Mouse (Mus musculus) right cerebral cortex, postnatal 14 days (tissue): ENCODE measurements around the gene Prcp.
A peak's percentile ranks its signal among the peaks of the same experiment; 100 is the strongest.
"Not testable (repeated sequence)": the region's sequence is repeated elsewhere in the genome, so short reads cannot be mapped to it uniquely, and the experiment has no call there.

Experiments
- DNase-seq: peaks from one replicate; pipeline ENCODE4 v3.0.0; 2022

Gene Prcp

DNA sequence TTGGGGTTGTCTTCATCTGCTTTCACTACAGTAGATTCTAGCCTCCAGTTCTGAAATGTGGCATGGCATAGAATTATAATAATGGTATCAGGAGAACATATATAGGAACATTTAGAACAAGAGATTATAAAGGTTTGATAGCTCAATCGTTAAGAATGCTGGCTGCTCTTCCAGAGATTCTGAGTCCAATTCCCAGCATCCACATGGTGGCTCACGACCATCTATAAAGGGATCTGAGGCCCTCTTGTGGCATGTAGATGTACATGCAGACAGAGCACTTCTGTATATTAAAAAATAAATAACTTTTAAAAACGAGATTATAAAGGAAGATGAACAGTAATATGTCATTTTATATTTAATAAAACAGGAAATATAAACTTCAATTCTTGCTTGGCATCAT lies 19.2 kb downstream of the Prcp start:
- no peak for DNase-seq

DNA sequence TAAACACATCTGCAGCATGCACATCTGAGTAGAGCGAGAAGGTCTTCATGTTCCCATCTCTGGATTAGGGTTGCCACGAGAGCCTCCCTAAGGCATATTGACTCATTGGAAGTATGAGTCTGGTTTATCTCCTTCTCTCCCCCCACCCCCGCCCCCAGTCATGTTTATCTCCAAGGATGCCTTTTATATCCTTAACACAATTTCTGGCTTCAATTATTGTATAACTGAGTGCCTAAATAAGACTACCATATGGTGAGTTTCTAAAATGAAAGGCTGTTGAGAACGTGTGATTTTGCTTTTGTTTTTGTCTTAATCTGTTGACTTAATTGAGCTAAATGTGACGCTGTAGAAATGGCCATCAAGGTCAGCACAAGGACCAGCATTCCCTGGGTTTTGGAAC lies 21.8 kb downstream of the Prcp start:
- no peak for DNase-seq

DNA sequence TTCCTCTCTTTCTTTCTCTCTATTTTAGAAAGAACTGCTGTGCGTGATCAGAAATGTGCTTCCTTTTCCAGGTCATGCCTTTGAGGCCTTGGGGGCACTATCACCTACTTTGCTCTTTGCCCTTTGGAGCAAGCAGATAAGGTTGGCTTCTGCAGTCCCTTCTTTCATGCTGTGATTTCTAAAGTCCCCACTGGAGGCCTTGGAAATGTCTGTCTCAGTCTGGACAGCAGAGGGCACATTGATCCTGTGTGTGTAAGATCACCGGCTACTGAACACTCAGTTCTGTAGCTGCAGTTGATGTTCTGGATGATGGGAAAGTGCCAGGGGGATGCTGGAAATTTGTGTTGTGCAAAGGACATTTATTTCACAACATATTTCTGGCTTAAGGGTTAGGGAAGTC lies 22.8 kb downstream of the Prcp start:
- DNase-seq, result peak; percentile 22

DNA sequence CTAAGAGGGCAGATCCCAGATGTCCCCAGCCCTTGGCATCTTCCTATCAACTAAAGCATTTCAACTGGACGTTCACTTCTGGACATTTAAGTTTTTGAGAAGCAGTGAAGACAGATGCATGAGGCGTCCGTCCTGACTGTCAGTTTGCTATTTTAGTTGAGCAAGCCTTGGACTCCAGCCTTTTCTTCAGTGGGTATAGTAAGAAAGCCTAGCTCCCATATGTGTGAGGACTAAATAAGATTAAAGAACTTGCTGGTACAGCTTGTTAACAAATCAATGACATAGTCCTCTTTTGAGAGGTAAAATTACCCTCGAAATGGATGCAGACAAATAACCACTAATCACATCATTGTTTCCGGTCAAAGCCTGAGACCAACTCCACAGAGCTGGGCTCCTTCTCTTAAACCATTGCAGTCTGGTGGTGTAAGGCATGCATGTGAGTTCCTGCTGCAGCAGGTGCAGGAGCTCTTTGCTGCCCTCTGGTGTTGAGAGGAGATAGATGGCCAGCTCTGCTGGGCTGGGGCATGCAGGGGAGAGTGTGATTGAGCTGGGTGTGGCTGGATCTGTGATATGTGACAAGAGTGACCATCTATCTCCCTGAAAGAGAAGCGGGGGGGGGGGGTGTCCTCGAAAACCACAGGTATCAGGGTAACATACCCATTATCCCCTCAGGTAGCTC lies 29.2 kb downstream of the Prcp start:
- DNase-seq, result peak; percentile 52

DNA sequence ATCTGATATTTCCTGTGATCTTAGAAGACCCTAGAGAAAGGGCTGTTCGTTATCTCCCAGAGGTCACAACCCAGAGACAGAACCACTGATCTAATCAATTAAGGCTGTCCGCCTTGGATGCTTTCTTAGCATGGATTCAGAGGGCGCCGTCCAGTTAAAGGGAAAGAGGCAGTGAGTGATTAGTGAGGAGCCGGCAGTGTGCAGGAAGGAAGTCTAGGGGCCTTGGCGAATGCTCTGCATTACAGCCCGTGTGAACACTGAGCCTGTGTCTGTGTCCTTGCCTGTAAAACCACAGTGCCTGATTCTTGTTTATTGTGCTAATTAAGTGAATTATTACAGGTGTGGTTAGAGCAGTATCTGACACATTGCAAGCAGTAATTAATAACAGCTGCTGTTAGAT lies 30.0 kb downstream of the Prcp start:
- DNase-seq, result not testable (repeated sequence)

DNA sequence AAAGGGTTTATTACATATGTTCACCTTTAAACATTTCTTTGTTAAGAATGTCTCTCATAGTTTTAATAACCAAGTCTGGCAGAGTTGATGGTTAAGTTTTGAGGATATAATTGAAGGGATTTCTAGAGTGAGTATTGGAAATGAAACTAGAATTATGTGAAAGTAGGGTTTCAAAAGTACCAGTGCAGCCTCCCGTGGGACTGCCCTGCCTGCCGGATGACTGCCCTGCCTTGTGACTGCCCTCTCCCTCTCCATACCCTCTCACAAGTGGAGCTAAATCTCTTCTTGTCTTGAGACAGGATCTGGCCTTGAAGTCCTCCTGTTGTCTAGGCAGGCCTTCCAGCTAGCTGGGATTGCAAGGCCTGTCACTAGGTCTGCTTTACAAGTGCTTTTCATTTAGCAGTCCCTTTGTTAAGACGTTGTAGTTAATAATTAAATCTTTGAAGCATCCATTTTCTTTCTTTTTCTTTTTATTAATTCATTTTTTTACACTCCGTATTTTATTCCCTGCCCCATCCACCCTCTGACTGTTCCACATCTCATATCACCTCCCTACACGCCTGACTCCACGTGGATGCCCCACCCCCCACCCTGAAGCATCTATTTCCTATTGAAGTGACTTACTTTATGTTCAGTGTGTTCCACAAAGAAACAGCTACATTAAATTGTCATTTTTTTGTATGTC lies 46.0 kb downstream of the Prcp start:
- DNase-seq, result no peak

DNA sequence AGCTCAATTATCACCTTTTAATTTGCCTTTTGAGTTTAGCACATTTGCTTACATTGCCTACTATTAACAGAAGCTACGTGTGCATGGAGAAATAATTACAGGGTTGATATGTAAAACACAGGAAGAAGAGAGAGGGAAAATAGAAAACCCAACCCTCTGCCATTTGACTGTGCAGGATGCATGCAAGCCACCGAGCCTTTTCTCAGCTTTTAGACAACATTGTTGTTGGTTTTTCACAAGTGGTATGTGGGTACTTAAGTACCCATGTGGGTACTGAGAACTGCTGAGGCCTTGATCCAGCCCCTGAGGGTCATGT lies 46.5 kb downstream of the Prcp start:
- no peak for DNase-seq

DNA sequence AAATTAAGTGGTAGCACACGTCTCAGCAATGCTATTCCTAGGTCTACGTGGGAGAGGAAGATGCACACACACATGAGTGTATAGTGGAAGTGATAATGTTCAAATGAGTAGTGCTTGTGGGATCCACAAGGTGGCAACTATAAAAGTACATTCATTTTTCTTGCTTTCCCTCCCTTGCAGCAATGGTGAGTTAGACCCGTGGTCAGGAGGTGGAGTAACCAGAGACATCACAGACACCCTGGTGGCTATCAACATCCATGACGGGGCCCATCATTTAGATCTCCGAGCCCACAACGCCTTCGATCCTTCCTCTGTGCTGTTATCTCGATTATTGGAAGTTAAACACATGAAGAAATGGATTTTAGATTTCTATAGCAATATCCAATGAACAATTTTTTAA lies 58.5 kb downstream of the Prcp start:
- no peak for DNase-seq

DNA sequence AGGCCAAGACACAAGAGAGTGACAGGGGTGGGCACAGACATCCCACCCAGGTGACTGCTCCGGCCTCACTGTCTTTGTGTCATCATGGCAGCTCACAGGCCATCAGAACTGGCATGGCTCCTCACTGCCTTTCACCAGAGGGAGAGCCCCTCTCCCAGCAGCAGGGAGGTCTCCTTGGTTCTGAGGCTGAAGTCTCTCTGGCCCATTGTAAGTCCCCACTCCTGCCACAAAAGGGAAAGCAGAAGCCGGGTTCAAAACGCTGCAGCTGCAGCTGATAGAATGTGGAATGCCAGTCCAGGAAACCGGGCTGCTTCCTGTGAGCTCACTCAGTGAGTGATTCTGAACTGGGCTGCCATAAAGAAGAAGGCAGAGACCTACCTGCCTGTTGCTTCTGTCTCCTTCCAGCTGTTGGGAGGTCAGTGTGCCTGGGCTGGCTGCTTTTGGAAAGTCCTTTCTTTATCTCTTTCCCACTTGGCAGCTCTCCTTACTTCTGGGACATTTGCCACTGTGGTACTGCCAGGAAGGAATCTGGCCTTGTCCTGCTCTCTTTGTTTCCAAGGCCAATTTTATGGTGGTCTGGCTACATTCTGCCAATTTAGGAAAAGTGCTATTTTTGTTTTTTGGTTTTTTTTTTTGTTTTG lies 59.2 kb downstream of the Prcp start:
- DNase-seq, result not testable (repeated sequence)

DNA sequence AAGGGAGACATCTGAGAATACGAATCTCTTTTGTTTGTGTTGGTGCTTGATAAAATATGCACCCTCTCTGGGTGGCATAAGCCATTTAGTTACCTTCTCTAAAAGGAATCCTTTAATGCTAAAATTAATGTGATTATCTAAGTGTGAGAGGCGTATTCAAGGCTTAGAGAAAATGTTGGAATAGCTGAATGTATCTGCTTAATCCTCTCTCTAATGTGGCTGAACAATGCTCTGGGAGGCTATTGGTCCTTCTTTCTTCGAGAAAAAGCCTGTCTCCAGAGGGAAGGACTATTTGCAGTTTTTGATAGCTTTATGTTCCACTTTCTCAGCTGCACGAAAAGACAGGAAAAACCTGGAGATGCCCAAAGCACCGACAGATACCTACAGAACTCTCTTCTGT lies 62.5 kb downstream of the Prcp start:
- DNase-seq, result no peak

DNA sequence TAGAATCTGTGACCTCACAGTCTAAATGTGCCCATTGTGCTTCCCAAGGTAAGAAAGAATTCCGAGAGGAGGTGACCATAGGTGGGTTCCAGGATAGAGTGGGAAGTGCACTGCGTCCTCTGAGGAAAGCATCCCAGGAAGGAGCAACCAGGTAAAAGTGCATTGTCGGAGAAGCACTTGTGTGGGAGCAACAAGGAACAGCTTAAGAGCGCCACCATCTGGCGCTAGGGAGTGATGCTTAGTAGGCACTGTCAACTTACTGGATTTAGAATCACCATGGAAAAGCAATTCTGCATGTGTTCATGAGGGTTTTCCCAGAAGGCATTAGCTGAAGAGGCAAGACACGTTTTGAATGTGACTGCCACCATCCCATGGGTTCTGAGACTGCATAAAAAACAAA lies 63.7 kb downstream of the Prcp start:
- DNase-seq, result peak; percentile 17

DNA sequence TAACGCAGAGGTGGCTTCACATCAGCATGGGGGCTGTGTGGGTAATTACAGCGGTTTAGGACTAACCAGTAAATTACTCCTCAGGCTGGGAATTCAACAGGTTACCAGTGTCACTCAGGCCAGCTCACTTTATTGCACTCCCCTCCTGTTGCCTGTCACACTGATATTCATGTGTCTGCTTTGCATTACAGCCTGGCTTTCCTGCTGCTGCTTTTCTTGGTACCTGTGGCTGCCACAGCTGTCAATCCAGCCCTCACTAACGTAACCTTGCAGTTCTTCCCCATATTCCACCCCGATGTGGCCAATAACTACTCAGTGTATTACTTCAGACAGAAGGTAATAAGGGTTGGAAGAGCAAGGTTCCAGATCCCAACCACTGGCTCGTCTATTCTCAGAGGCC lies 65.5 kb downstream of the Prcp start:
- no peak for DNase-seq

DNA sequence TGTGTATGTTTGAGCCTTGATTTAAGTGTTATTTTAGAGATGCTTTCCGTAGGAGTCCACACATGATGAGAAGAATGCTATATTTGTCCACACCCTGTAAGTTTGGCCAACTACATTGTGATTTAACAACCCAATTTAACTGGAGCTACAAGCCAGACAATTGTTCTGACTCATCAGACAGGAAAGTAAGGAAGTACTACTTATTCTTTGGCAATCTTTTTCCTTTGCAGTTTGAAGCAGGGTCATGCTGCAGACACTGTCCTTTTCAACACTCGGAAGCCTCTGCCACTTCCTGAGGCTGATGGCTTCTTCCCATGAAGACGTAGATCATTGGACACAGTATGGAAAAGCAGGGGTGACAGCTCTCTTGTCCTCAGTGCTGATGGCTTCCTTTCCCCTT lies 76.5 kb downstream of the Prcp start:
- DNase-seq, result no peak

DNA sequence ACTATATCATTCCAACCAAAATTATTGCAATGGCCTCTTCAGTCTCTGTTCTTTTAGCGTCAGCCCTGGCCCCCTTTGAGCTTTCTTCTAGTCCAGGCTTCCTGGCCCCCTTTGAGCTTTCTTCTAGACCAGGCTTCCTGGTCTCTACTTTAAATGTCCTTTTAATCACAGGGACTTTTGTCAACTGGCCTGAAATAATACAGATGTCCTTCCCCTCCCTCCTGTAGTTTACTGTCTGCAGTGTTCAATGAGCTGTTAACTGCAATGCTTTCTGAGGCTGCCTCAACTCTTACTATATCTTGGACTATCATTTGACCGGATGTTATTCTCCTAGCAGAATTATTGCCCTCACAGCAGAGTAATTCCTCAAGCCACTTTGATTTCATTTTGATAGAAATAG lies 77.9 kb downstream of the Prcp start:
- no peak for DNase-seq

DNA sequence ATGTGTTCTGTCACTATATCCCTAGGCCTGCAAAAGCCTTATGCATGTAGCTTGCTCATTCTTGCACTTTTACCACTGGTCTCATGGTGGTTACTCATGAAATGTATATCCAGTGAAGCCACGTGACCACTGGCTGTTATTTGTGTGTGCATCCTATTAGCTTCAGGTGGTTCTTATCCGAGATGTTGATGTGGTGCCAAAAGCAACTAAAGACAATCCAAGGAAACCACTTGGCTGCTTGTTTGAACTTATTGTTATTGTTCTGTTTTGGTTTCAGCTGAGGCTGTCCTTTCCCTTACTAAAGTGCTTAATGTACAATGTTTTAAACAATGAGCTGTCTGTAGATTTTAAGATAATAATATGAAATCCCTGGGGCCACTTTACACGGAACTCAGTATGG lies 85.5 kb downstream of the Prcp start:
- DNase-seq, result no peak

DNA sequence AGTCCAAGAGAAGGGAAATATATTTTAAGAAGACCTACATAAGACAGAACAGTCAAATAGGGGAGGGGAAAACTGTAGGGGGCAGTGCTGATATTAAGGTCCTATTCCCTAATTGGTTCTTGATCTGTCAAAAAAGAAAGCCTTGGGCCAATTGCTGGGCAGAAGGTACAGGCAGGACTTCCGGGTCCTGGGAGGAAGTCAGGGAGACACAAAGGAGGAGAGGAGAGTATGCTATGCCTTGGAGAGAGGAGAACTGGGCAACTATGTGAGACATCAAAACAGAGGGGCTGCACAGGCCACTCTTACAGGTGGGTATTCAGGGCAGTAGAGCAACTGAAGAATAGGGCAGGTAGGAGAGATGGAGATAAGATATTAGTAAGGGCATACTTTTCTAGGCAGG lies 87.6 kb downstream of the Prcp start:
- DNase-seq, result no peak

DNA sequence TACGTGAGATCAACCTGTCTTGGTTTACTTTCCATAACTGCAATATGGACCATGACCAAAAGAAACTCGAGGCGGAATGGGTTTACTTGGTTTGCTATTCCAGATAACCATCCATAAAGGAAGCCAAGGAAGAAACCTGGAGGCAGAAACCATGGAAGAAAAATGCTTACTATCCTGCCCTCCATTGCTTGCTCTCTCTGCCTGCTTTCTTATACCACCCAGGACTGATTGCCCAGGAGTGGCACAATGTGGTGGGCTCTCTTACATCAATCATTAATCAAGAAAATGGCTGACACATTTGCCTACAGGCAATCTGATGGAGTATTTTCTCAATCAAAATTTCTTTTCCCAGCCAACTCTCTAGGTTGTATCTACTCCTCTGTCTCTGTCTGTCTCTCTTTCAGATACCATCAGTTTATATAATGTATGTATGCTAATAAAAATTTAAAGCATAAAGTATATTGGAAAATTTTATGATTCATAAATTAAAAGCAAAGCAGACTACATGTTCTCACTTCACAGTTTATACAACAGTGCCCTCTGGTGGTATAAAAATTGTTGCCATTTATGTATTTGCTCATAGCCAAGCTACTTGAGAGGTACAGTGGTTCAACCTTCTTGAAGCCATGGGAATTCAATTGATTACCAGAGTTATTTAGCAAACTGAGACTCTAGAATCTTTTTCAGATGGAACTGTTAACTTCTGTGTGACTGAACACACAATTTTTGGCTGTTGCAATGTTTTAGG lies 90.7 kb downstream of the Prcp start:
- DNase-seq, result no peak

DNA sequence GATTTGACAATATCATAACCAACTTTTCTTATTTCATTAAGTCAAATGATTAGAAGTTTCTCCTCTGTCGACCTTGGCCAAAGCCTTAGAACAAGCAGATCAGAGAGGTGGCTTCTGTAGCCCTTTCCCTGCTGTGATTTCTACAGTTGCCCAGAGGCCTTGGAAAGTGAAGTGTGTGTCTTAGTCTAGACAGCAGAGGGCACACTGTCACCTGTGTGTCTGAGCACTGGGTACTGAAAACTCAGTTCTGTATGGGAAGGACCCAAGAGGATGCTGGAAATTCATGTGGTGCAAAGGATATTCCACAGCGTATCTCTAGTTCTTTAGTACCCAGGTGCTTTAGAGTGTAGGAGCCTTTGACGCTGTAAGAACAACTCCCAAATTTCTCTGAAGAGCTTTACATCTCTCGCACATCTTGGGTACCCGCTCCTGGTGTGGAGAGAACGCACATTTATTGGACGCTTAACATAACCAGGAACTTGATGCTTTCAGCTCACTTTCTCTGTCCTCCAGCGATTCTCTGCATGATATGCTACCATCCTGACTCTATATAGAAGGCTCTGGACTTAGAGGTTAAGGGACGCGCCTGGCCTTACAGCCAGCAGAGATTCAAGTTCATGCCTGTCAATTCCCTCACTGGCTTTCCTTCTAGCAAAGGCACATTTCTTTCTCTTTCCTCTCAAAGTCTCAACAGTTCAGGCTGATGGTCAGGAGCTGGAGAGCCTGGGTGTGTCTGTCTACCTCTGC lies 93.3 kb downstream of the Prcp start:
- peak; percentile 19 for DNase-seq

DNA sequence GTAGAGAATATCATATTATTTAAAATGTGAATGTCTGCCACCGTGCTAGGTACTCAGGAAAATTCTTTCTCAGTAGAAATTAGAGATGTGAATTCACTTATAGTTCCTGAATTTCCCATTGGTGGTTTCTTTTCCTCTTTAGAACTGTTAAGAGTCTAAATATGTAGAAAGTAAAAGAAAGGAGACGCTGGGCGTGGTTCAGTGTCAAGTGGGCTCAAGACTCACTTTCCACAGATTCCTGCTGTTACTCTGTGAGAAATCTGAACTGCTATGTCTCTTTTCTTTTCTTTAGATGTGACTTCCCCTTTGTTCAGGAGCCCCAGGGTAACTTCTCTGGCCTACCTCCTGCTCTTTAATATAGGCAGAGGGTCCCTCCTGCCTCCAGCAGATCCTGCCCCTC lies 103.2 kb downstream of the Prcp start:
- DNase-seq, result no peak

DNA sequence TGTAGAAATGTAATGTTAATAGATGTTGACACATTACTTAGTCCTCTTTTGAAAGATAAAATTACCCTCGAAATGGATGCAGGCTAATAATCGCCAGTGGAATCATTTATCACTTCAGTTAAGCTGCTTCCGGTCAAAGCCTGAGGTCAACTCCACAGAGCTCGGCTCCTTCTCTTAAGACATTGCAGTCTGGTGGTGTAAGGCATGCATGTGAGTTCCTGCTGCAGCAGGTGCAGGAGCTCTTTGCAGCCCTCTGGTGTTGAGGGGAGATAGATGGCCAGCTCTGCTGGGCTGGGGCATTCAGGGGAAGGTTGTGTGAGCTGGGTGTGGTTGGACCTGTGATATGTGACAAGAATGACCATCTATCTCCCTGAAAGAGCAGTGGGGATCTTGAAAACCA lies 104.0 kb downstream of the Prcp start:
- DNase-seq, result no peak

DNA sequence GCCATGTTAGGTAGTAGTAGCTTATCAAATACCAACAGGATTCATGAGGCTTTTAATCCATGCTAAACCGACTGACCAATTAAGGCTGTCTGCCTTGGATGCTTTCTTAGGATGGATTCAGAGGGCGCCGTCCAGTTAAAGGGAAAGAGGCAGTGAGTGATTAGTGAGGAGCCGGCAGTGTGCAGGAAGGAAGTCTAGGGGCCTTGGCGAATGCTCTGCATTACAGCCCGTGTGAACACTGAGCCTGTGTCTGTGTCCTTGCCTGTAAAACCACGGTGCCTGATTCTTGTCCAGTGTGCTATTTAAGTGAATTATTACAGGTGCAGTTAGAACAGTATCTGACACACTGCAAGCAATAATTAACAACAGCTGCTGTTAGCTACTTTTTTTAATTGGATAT lies 104.5 kb downstream of the Prcp start:
- DNase-seq, result not testable (repeated sequence)

DNA sequence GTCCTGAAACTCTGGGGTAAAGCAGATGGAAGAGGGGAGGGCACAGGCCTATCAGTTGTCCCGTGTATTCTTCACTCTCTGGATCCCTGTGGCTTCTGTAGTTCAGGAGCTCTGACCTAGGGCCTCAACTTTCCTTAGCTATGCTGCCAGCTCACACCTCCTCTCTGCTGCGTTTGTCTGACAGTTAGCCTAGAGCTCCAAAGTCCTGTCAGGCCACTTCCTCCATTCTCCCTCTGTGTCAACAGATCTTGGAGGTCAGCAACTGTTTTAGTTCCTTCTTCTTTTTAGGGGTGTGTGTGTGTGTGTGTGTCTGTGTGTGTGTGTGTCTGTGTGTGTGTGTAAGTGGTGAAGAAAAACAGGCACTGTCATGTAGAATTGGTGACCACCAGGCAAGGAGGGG lies 106.5 kb downstream of the Prcp start:
- DNase-seq, result no peak

DNA sequence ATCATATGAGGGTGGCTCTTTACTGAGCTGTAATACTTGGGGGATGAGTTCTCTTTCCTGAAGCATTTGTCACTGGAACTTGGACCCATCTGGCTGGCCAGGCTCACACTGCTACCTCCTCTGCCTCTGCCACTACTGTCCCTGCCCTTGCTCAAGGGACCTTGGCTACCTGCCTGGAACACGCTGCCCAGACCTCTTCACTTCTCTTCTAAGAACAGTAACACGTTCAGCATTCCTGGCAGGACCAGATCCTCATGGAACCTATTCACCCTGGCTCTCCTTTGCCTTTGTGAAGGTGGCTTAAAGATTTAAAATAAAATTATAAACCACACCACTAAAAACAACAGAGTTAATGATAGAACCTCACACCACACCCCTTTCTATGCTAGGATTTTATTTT lies 107.6 kb downstream of the Prcp start:
- no peak for DNase-seq
